ENCODE assay signal across 16 mouse cellular contexts in the genomic region with DNA sequence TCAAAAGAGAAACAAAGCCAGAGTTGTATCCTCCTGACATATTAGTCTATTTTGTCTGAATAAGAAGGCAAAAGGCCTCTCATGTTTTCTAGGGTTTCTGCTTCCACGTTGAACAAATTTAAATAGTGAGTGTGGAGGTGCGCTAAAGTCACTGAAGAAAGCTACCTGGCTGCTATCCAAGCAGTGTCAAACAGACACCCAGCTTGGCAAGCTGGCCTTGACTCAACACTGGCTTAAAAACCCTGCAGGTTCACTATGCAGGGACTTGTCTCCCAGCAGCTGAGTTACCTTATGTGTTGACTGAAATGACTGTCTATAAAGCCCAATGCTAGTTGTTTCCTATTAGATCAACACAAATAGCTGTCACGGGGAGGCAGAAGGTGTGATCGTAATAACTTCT.
"Had no signal": no experiment of that assay in that cellular context is flagged by ENCODE, and none has a peak within 500 bp of the region (broad histone marks: within the 10 kb centered on the region; RNA-seq: fewer than 3 reads in every experiment).

No protein-coding gene starts in this region.

- H3K9me3 ChIP-seq: limb, embryonic 10.5 days; liver, embryonic 12.5 days; lung, embryonic 15.5 days; megakaryocyte, embryonic 14.5 days; midbrain, embryonic 12.5 days; neural tube, embryonic 13.5 days had no signal

- H3K4me3 ChIP-seq: layer of hippocampus, adult 2 months; limb, embryonic 10.5 days; liver, embryonic 12.5 days; lung, embryonic 15.5 days; megakaryocyte, embryonic 14.5 days; midbrain, embryonic 12.5 days; neural tube, embryonic 13.5 days had no signal

- H3K27me3 ChIP-seq: liver, embryonic 12.5 days; lung, embryonic 15.5 days; megakaryocyte, embryonic 14.5 days; midbrain, embryonic 12.5 days; neural tube, embryonic 13.5 days had no signal

- ATAC-seq: liver, embryonic 12.5 days; midbrain, embryonic 16.5 days had no signal

- DNase-seq: kidney, postnatal 4 days; lung, postnatal 14 days; retina, postnatal 1 day; right cerebral cortex, postnatal 4 days; spleen, adult 18-20 months; thymus, adult 18-20 months; thymus, postnatal 14 days had no signal

- H3K36me3 ChIP-seq: limb, embryonic 10.5 days; liver, embryonic 12.5 days; lung, embryonic 15.5 days; midbrain, embryonic 12.5 days; neural tube, embryonic 13.5 days had no signal

- H3K4me2 ChIP-seq: liver, embryonic 12.5 days; lung, embryonic 15.5 days; midbrain, embryonic 12.5 days; neural tube, embryonic 13.5 days had no signal

- H3K4me1 ChIP-seq: limb, embryonic 10.5 days; liver, embryonic 12.5 days; lung, embryonic 15.5 days; megakaryocyte, embryonic 14.5 days; midbrain, embryonic 12.5 days; neural tube, embryonic 13.5 days had no signal

- H3K9ac ChIP-seq: liver, embryonic 12.5 days; lung, embryonic 15.5 days; midbrain, embryonic 12.5 days; neural tube, embryonic 13.5 days had no signal

- H3K27ac ChIP-seq: layer of hippocampus, adult 2 months; limb, embryonic 10.5 days; liver, embryonic 12.5 days; lung, embryonic 15.5 days; macrophage; midbrain, embryonic 12.5 days; neural tube, embryonic 13.5 days had no signal
